Mouse (Mus musculus): Measurements from ENCODE around the gene Dnah2. TPM values are rescaled to one million over a fixed set of nuclear protein-coding genes. Genes with fewer than 3 reads are reported as not detected.

Gene Dnah2
- polyA plus RNA-seq, 1 experiment from 2014 or later = 2.6 TPM

DNA sequence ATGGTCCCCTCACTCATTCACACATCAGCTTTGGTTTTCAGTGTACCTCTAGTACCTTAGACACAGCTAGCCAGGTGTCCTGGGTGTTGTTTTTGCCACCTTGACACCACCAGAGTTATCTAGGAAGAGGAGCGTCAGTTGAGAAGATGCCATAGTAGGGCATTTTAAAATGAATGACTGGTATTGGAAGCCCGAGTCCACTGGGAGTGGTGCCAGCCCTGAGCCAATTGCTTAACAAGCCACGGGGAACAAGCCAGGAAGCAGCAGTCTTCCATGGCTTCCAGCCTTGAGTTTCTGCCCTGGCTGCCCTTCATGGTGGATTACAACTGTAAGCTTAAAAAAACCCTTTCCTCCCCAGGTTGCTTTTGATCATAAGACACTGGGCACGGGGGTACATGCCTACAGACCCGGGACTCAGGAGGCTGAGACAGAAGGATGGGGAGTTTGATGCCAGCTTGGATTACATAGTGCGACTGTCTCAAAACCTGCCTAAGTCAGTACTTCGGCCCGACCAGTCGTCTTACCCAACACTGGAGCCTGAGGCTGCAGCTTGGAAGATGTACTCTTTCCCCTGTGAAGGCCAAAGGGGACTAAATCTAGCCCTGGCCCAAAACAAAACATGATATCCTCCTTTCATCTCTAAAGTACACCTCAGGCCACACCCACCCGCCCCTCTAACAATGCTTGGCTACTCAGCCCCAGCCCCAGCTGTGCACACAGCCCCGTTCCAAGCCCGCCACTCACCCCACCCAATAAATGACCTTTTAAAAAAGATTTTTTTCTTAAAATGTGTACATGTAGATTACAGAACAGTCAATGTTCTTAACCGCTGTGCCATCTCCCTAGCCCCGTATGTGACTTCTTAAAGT lies 159.1 kb downstream of the Dnah2 start:
- Histone ChIP-seq H3K4me3 (ENCODE audit: low read depth, low read length) (no peak overlapping the region), H3K4me1 (replicated peaks; ENCODE audit: control insufficient read depth, insufficient read depth, low read length) (peaks cover 3% of the 10 kb centered on the region), H3K9me3 (ENCODE audit: control insufficient read depth, low read length) (no peaks in the 10 kb centered on the region), H3K9ac (ENCODE audit: low read length) (no peak overlapping the region), H3K27me3 (ENCODE audit: control insufficient read depth, insufficient read depth, low read length) (no peaks in the 10 kb centered on the region), H3K27ac (ENCODE audit: low read depth, low read length) (no peak overlapping the region), H3K36me3 (ENCODE audit: control insufficient read depth, insufficient read depth, low read length) (no peaks in the 10 kb centered on the region), H3K4me2 (ENCODE audit: low read depth, low read length, severe bottlenecking) (no peak overlapping the region)
- WGBS = 67% methylated on average over 14 of the region's 14 CpGs
- DNase-seq (ENCODE audit: low spot score) (no peak), ATAC-seq (replicated peaks; ENCODE audit: low FRiP score) (no peak)

DNA sequence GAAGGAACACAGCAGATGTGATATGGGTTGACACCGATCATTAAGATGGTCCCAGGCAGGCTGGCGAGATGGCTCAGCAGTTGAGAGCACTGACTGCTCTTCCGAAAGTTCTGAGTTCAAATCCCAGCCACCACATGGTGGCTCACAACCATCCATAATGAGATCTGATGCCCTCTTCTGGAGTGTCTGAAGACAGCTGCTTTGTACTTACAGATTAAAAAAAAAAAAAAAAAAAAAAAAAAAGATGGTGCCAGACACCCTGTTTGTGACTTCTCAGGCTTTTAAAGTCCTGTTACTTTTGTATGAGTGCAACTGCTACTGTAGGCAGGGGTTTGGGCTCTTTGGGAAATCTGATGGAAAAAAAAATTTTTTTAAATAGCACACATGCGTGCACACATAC lies 160.2 kb downstream of the Dnah2 start:
- WGBS = 95% methylated on average over 4 of the region's 4 CpGs

DNA sequence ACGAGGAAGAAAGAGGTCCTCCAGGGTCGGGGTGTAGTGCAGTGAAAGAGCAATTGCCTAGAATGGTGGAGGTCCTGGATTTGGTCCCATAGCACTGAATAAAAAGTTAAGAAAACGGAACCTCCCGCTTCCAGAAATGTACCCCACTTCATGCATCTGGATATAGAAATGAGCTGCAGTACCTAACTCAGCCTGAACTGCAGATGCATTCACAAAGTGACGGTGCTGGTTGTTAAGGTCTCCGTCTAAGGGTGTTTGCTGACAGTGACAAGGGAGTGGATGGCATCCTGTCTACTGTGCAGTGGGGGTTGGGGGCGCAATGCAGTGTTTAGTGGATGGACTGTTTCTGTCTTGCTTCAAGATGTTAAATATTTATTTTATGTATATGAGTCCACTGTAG lies 162.2 kb downstream of the Dnah2 start:
- no peak overlapping the region for H3K4me3 ChIP-seq (ENCODE audit: low read depth, low read length)
- no peaks in the 10 kb centered on the region for H3K4me1 ChIP-seq (replicated peaks; ENCODE audit: control insufficient read depth, insufficient read depth, low read length)
- ATAC-seq (replicated peaks; ENCODE audit: low FRiP score) (no peak), DNase-seq (ENCODE audit: low spot score) (no peak)
- no peaks in the 10 kb centered on the region for H3K36me3 ChIP-seq (ENCODE audit: control insufficient read depth, insufficient read depth, low read length)
- H3K4me2 ChIP-seq (ENCODE audit: low read depth, low read length, severe bottlenecking) = no peak overlapping the region
- no peaks in the 10 kb centered on the region for H3K27me3 ChIP-seq (ENCODE audit: control insufficient read depth, insufficient read depth, low read length)
- H3K9me3 ChIP-seq (ENCODE audit: control insufficient read depth, low read length) = no peaks in the 10 kb centered on the region
- no peak overlapping the region for H3K27ac ChIP-seq (ENCODE audit: low read depth, low read length)
- no peak overlapping the region for H3K9ac ChIP-seq (ENCODE audit: low read length)
- 81% methylated on average over 7 of the region's 7 CpGs for WGBS

More for the DNA sequence above, 160.2 kb downstream of the Dnah2 start:
- H3K9me3 ChIP-seq (ENCODE audit: control insufficient read depth, low read length) = no peaks in the 10 kb centered on the region
- H3K36me3 ChIP-seq (ENCODE audit: control insufficient read depth, insufficient read depth, low read length) = no peaks in the 10 kb centered on the region
- no peak overlapping the region for H3K27ac ChIP-seq (ENCODE audit: low read depth, low read length)
- H3K9ac ChIP-seq (ENCODE audit: low read length) = no peak overlapping the region
- ATAC-seq (replicated peaks; ENCODE audit: low FRiP score) (no peak), DNase-seq (ENCODE audit: low spot score) (no peak)
- no peaks in the 10 kb centered on the region for H3K27me3 ChIP-seq (ENCODE audit: control insufficient read depth, insufficient read depth, low read length)
- H3K4me3 ChIP-seq (ENCODE audit: low read depth, low read length) = no peak overlapping the region
- H3K4me1 ChIP-seq (replicated peaks; ENCODE audit: control insufficient read depth, insufficient read depth, low read length) = no peaks in the 10 kb centered on the region
- H3K4me2 ChIP-seq (ENCODE audit: low read depth, low read length, severe bottlenecking) = no peak overlapping the region

DNA sequence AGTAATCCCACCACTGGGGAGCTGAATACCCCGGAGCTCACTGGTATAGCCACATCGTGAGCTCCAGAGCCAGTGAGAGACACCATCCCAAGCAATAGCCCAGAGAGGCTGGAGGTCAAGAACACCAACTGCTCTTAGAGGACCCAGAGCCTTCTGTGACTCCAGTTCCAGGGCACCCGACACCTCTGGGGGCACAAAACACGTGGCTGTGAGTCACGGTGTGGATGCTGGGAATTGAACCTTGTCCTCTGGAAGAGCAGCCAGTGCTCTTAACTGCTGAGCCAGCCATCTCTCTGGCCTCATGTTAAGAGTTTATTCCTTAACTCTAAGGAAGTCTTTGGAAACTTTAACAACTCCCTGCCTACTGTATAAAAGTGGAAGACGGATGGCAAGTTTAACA lies 163.9 kb downstream of the Dnah2 start:
- Histone ChIP-seq H3K27me3 (ENCODE audit: control insufficient read depth, insufficient read depth, low read length) (no peaks in the 10 kb centered on the region), H3K4me2 (ENCODE audit: low read depth, low read length, severe bottlenecking) (no peak overlapping the region), H3K9ac (ENCODE audit: low read length) (no peak overlapping the region), H3K9me3 (ENCODE audit: control insufficient read depth, low read length) (no peaks in the 10 kb centered on the region), H3K36me3 (ENCODE audit: control insufficient read depth, insufficient read depth, low read length) (no peaks in the 10 kb centered on the region), H3K27ac (ENCODE audit: low read depth, low read length) (no peak overlapping the region), H3K4me1 (replicated peaks; ENCODE audit: control insufficient read depth, insufficient read depth, low read length) (no peaks in the 10 kb centered on the region), H3K4me3 (ENCODE audit: low read depth, low read length) (no peak overlapping the region)
- ATAC-seq (replicated peaks; ENCODE audit: low FRiP score) = no peak
- DNase-seq (ENCODE audit: low spot score) = no peak
- 90% methylated on average over 6 of the region's 6 CpGs for WGBS

DNA sequence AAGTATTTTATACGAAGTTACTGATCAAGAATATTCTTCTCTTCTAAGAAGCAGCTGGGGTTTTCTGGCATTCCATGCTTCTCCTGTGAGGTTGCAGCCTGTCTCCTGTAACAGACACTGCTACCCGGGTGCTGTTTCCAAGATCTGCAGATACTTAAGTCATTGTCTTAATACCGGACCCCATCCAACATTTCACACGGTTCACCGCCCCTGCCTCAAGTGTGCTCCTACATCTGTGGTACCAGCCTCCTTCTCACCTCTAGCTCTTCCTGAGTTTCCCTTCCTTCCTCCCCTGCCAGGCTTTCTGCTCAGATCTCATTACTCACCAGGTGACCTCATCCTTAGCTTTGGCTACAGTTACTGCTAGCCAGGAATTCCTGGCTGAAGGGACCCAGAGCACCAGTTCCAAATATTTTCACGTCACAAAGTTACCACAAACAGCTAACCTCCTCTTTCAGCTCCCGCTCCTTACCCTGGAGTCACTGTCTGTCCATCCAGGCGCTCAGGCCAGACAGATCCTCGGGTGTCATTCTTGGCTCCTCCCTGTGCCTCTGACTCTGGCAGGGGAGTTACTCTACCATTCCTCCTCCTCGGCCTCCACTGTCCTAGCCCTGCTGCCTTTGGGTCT lies 166.3 kb downstream of the Dnah2 start:
- DNase-seq (ENCODE audit: low spot score) = no peak
- Histone ChIP-seq H3K27ac (ENCODE audit: low read depth, low read length) (no peak overlapping the region), H3K4me2 (ENCODE audit: low read depth, low read length, severe bottlenecking) (no peak overlapping the region), H3K27me3 (ENCODE audit: control insufficient read depth, insufficient read depth, low read length) (no peaks in the 10 kb centered on the region), H3K4me3 (ENCODE audit: low read depth, low read length) (no peak overlapping the region), H3K4me1 (replicated peaks; ENCODE audit: control insufficient read depth, insufficient read depth, low read length) (no peaks in the 10 kb centered on the region), H3K9ac (ENCODE audit: low read length) (no peak overlapping the region), H3K9me3 (ENCODE audit: control insufficient read depth, low read length) (no peaks in the 10 kb centered on the region), H3K36me3 (ENCODE audit: control insufficient read depth, insufficient read depth, low read length) (no peaks in the 10 kb centered on the region)
- 77% methylated on average over 10 of the region's 10 CpGs for WGBS
- no peak for ATAC-seq (replicated peaks; ENCODE audit: low FRiP score)

DNA sequence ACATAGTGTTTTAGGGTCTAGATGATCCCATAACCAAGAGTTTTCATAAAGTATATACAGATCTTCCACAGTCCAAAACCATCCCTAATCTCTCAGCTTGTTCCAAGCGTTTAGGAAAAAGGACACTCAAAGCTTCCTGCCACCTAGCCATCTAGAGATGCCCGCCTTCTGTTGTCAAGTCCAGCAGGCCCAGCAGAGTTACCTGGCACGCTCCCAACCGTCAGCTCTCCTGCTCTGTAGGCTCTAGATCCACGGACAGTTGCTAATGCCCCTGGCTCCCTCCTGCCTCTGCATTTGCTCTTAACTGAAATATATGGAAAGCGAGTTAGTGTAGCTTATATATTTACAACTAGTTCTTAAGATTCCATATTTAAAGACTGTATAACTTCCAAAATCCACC lies 167.6 kb downstream of the Dnah2 start:
- Histone ChIP-seq H3K9ac (ENCODE audit: low read length) (no peak overlapping the region), H3K36me3 (ENCODE audit: control insufficient read depth, insufficient read depth, low read length) (no peaks in the 10 kb centered on the region), H3K4me2 (ENCODE audit: low read depth, low read length, severe bottlenecking) (no peak overlapping the region), H3K27ac (ENCODE audit: low read depth, low read length) (no peak overlapping the region), H3K4me3 (ENCODE audit: low read depth, low read length) (no peak overlapping the region), H3K27me3 (ENCODE audit: control insufficient read depth, insufficient read depth, low read length) (no peaks in the 10 kb centered on the region), H3K4me1 (replicated peaks; ENCODE audit: control insufficient read depth, insufficient read depth, low read length) (no peaks in the 10 kb centered on the region), H3K9me3 (ENCODE audit: control insufficient read depth, low read length) (no peaks in the 10 kb centered on the region)
- no peak for DNase-seq (ENCODE audit: low spot score)
- 84% methylated on average over 6 of the region's 6 CpGs for WGBS
- ATAC-seq (replicated peaks; ENCODE audit: low FRiP score) = no peak

DNA sequence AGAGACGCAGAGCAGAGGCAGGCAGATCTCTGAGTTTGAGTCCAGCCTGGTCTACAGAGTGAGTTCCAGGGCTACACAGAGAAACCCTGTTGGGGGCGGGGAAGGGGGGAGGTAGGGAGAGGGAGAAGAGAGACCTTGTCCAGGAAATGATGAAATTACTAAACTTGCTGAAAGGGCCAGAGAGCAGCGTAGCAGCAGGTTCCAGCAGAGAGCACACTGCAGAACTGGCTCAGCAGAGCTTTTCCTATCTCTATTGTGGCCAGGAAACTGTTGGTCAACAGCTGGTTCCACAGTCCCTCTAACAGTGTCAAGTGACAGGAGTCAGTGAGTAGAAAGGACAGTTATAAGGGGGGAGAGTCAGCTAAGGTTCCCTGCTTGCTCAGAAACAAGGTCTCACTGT lies 169.3 kb downstream of the Dnah2 start:
- H3K4me1 ChIP-seq (replicated peaks; ENCODE audit: control insufficient read depth, insufficient read depth, low read length) = no peaks in the 10 kb centered on the region
- no peak overlapping the region for H3K4me2 ChIP-seq (ENCODE audit: low read depth, low read length, severe bottlenecking)
- no peaks in the 10 kb centered on the region for H3K9me3 ChIP-seq (ENCODE audit: control insufficient read depth, low read length)
- no peak overlapping the region for H3K9ac ChIP-seq (ENCODE audit: low read length)
- no peaks in the 10 kb centered on the region for H3K27me3 ChIP-seq (ENCODE audit: control insufficient read depth, insufficient read depth, low read length)
- H3K36me3 ChIP-seq (ENCODE audit: control insufficient read depth, insufficient read depth, low read length) = no peaks in the 10 kb centered on the region
- WGBS = 80% methylated on average over 3 of the region's 3 CpGs
- DNase-seq (ENCODE audit: low spot score) (no peak), ATAC-seq (replicated peaks; ENCODE audit: low FRiP score) (no peak)
- no peak overlapping the region for H3K4me3 ChIP-seq (ENCODE audit: low read depth, low read length)
- no peak overlapping the region for H3K27ac ChIP-seq (ENCODE audit: low read depth, low read length)

DNA sequence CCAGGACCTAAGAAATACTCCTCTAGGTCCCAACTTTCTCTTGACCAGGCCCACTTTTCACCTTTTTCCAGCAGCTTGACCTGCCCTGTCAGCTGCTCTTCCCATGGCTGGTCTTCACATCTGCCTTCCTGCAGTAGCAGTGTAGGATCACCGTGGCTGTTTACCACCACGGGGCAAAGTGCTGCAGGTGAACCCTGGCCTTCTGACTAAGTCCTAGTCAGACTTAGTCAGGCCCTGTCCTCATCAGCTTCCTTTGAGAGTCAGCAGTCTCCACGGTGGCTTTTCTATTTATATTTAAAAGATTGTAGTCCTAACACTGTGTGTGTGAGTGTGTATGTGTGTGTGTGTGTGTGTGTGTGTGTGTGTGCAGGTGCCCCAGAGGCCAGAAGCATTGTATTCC lies 171.1 kb downstream of the Dnah2 start:
- no peak for DNase-seq (ENCODE audit: low spot score)
- WGBS = 80% methylated on average over 3 of the region's 3 CpGs
- H3K9ac ChIP-seq (ENCODE audit: low read length) = no peak overlapping the region

More for the DNA sequence above, 171.1 kb downstream of the Dnah2 start:
- no peak overlapping the region for H3K4me3 ChIP-seq (ENCODE audit: low read depth, low read length)
- H3K36me3 ChIP-seq (ENCODE audit: control insufficient read depth, insufficient read depth, low read length) = no peaks in the 10 kb centered on the region; the same call in 1 of the 2 replicates
- H3K4me2 ChIP-seq (ENCODE audit: low read depth, low read length, severe bottlenecking) = no peak overlapping the region; the same call in 1 of the 2 replicates
- no peaks in the 10 kb centered on the region for H3K27me3 ChIP-seq (ENCODE audit: control insufficient read depth, insufficient read depth, low read length)
- no peaks in the 10 kb centered on the region for H3K9me3 ChIP-seq (ENCODE audit: control insufficient read depth, low read length)
- no peak overlapping the region for H3K27ac ChIP-seq (ENCODE audit: low read depth, low read length)
- H3K4me1 ChIP-seq (replicated peaks; ENCODE audit: control insufficient read depth, insufficient read depth, low read length) = no peaks in the 10 kb centered on the region
- ATAC-seq (replicated peaks; ENCODE audit: low FRiP score) = no peak

Measured in forebrain, embryonic 11.5 days (tissue).